Mouse (Mus musculus): ENCODE data around the gene Dach1.
A peak's percentile ranks its signal among the peaks of the same experiment; 100 is the strongest.

Gene Dach1

GRCm38 (mm10) chr14:98035261-98035660 lies 134.3 kb downstream of the Dach1 start:
- DNase-seq = no peak

- no peak for DNase-seq
Observed at GRCm38 (mm10) chr14:98023540-98023939, 146.0 kb downstream of the Dach1 start.

- DNase-seq = no peak
Observed at GRCm38 (mm10) chr14:98014053-98014452, 155.5 kb downstream of the Dach1 start.

- no peak for DNase-seq
Observed at GRCm38 (mm10) chr14:98008501-98008900, 161.1 kb downstream of the Dach1 start.

- DNase-seq = no peak
Observed at GRCm38 (mm10) chr14:98002021-98002680, 167.4 kb downstream of the Dach1 start.

- no peak for DNase-seq
Observed at GRCm38 (mm10) chr14:97998584-97998983, 171.0 kb downstream of the Dach1 start.

- DNase-seq = no peak
Observed at GRCm38 (mm10) chr14:97983251-97983650, 186.3 kb downstream of the Dach1 start.

- DNase-seq = no peak
Observed at GRCm38 (mm10) chr14:97982676-97983075, 186.9 kb downstream of the Dach1 start.

GRCm38 (mm10) chr14:97980879-97981278 lies 188.7 kb downstream of the Dach1 start:
- no peak for DNase-seq

- DNase-seq = no peak
Observed at GRCm38 (mm10) chr14:97976091-97976490, 193.5 kb downstream of the Dach1 start.

- DNase-seq = no peak
Observed at GRCm38 (mm10) chr14:97975447-97975846, 194.1 kb downstream of the Dach1 start.

GRCm38 (mm10) chr14:97964543-97965069 lies 205.0 kb downstream of the Dach1 start:
- no peak for DNase-seq

- no peak for DNase-seq
Observed at GRCm38 (mm10) chr14:97963624-97964023, 205.9 kb downstream of the Dach1 start.

- no peak for DNase-seq
Observed at GRCm38 (mm10) chr14:97956356-97956755, 213.2 kb downstream of the Dach1 start.

GRCm38 (mm10) chr14:97945471-97945870 lies 224.1 kb downstream of the Dach1 start:
- no peak for DNase-seq

GRCm38 (mm10) chr14:97944643-97945268 lies 224.8 kb downstream of the Dach1 start:
- DNase-seq = no peak

- DNase-seq = no peak
Observed at GRCm38 (mm10) chr14:97942361-97942760, 227.2 kb downstream of the Dach1 start.

GRCm38 (mm10) chr14:97896622-97897021 lies 272.9 kb downstream of the Dach1 start:
- DNase-seq = no peak

GRCm38 (mm10) chr14:97881976-97882375 lies 287.6 kb downstream of the Dach1 start:
- no peak for DNase-seq

GRCm38 (mm10) chr14:97871001-97871400 lies 298.6 kb downstream of the Dach1 start:
- no peak for DNase-seq

GRCm38 (mm10) chr14:97858384-97858783 lies 311.2 kb downstream of the Dach1 start:
- DNase-seq = no peak

GRCm38 (mm10) chr14:97857276-97857675 lies 312.3 kb downstream of the Dach1 start:
- no peak for DNase-seq

- DNase-seq = no peak
Observed at GRCm38 (mm10) chr14:97855345-97855744, 314.2 kb downstream of the Dach1 start.

- peak; percentile 17 for DNase-seq
Observed at GRCm38 (mm10) chr14:97850486-97850885, 319.1 kb downstream of the Dach1 start.

Measured in kidney, postnatal 10 days (tissue).